Mouse (Mus musculus) forebrain, postnatal 0 days (tissue): ENCODE measurements around the gene Txnip. TPM values are rescaled to one million over a fixed set of nuclear protein-coding genes. Genes with fewer than 3 reads are reported as not detected.
A peak's percentile ranks its signal among the peaks of the same experiment; 100 is the strongest.

Source experiments
- ATAC-seq: fragments of 200-750 bp; cut with Nextera tagmentation; 2 replicates; pipeline ENCODE4 v1.8.0; 2017; ENCODE audit warnings: mild to moderate bottlenecking, moderate library complexity
- DNase-seq: peaks from one replicate; pipeline ENCODE4 v3.0.0-alpha.2; 2015
- H3K27ac ChIP-seq: fragments of 300-500 bp; sonication (generic); 2 replicates; pipeline ENCODE4 v1.5.1; 2014; ENCODE audit warnings: low read depth, mild to moderate bottlenecking, antibody characterized with exemption, low read length, moderate library complexity, mixed read lengths
- H3K27me3 ChIP-seq: fragments of 300-500 bp; sonication (generic); 2 replicates; pipeline ENCODE4 v1.6.1; 2014; ENCODE audit warnings: mild to moderate bottlenecking, low read length, mixed read lengths; ENCODE audit not compliant: insufficient read depth
- H3K36me3 ChIP-seq: fragments of 300-500 bp; sonication (generic); 2 replicates; pipeline ENCODE4 v1.6.1; 2014; ENCODE audit warnings: mild to moderate bottlenecking, moderate library complexity; ENCODE audit not compliant: insufficient read depth
- H3K4me1 ChIP-seq: fragments of 300-500 bp; sonication (generic); 2 replicates; pipeline ENCODE4 v1.6.1; 2014; ENCODE audit warnings: antibody characterized with exemption; ENCODE audit not compliant: insufficient read depth
- H3K4me2 ChIP-seq: fragments of 300-500 bp; sonication (generic); 2 replicates; pipeline ENCODE4 v1.6.1; 2014; ENCODE audit warnings: low read depth, mild to moderate bottlenecking, moderate library complexity
- H3K4me3 ChIP-seq: fragments of 300-500 bp; sonication (generic); 2 replicates; pipeline ENCODE4 v1.5.1; 2014; ENCODE audit warnings: low read depth, low read length, mixed read lengths
- H3K9ac ChIP-seq: fragments of 300-500 bp; sonication (generic); 2 replicates; pipeline ENCODE4 v1.6.1; 2014; ENCODE audit warnings: mild to moderate bottlenecking
- H3K9me3 ChIP-seq: fragments of 300-500 bp; sonication (generic); 2 replicates; pipeline ENCODE4 v1.6.1; 2016; ENCODE audit warnings: low read length
- CTCF ChIP-seq: sonication (generic); IDR thresholded peaks from 2 replicates; pipeline ENCODE4 v1.5.1; 2016; ENCODE audit warnings: antibody characterized with exemption, control low read depth, low read depth
- WGBS: fragments of 180-500 bp; shearing (Covaris S2); extraction: QIAGEN DNeasy Blood & Tissue Kit; methylation state at CpG from one replicate; pipeline ENCODE4 v1.1.7; 2014; 5-methylcytosine and 5-hydroxymethylcytosine counted together
- polyA plus RNA-seq: library from polyadenylated mRNA; unstranded; fragments of >200 nt; fragmentation: Nextera tagmentation; extraction: Ambion mirVana; gene quantifications from 2 replicates; pipeline ENCODE4 v1.2.1, GENCODE M21; 2015
- total RNA-seq: library from RNA; depleted of rRNA; stranded (reverse); fragments of >200 nt; gene quantifications from 2 replicates; pipeline ENCODE4 v1.2.3, GENCODE M21; 2014

Gene Txnip
- total and polyA plus RNA-seq, 2 experiments from 2014 or later, result 116 to 176 TPM

DNA sequence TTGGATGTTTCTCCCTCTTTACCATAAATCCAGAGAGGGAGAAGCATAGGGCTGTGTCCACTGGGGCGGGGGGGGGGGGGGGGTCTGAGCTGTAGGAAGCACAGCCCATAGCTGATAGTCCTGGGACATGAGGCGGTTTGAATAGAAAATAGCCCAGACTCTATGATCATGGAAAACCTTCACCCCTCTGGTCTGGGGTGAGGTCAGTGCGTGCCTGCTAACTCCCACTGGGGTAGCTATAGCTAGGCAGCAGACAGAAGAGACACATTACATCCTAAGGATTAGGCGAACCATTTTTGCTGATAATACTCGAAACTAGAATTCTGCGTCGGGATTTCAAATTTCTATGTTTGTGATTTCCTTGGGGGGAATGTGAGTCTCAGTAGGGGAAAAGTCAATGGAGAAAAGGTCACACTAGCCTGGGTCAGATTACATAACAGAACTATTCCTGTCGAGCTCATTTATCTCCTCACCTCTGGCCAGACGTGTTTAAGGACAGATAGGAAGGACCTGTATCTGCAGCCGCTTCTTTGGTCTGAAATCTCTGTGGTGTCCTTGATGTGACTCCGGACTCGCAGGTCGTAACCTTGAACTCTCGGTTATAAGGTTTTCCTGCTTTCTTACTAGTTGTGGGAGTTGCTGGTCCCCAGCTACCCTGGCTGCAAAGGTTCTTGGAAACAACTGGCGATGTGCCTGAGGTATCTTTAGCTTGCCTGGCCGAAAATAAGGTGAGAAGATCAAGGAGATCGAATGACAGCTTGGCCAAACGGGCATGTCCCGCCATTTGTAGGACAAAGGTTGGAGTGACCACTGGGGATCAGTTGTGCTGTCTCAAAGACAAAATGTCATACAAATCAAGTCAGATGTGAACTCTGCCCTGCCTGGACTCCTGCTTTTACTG is 16.1 kb downstream of the Txnip start:
- DNase-seq (no peak), ATAC-seq (no peak)
- no peak overlapping the region for H3K4me2 ChIP-seq
- 0 out of 2 replicates have a peak, but pooled peaks cover 7% of the 10 kb centered on the region for H3K4me1 ChIP-seq
- H3K9ac ChIP-seq, result no peak overlapping the region
- H3K27ac ChIP-seq, result no peak overlapping the region
- 90% methylated on average over 19 of the region's 19 CpGs for WGBS
- no peaks in the 10 kb centered on the region for H3K9me3 ChIP-seq
- no peak for TF ChIP-seq CTCF
- no peaks in the 10 kb centered on the region for H3K27me3 ChIP-seq
- no peak overlapping the region for H3K4me3 ChIP-seq
- H3K36me3 ChIP-seq, result no peaks in the 10 kb centered on the region

DNA sequence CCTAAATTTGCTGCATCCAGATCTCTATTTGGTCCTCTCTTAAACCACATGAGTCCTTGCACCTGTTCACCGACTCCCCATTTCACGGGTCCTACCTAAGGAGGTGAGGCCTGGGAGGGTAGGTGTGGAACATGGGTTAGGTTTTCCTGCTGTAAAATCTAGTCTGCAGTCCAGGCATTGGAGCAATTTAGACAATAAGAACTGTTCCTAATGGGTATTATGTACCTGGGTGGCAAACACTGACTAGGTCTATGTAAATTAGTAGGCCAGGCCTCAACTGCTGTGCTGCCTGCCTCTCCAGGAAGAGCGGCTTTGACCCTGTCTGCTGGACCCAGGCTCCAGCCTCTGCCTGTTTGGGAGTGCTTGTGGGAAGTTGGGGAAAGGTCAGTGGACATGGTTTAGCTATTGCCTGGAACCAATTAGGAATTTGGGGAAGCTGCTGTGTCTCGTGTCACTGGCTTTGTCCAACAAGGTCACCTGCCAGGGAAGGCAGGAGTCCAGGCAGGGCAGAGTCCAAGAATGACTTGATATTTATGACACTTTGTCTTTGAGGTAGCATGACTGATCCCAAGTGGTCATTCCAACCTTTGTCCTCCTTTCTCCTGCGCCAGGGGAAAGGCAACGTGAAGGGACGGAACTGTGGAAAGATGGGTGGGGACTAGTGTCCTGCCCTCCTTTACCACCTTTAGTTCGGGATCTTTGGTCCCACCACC is 17.7 kb downstream of the Txnip start:
- 0 out of 2 replicates have a peak, but pooled peaks cover 7% of the 10 kb centered on the region for H3K4me1 ChIP-seq
- H3K9ac ChIP-seq, result no peak overlapping the region
- TF ChIP-seq CTCF, result no peak
- WGBS, result 96% methylated on average over 8 of the region's 8 CpGs
- no peak for DNase-seq
- no peaks in the 10 kb centered on the region for H3K27me3 ChIP-seq
- H3K9me3 ChIP-seq, result no peaks in the 10 kb centered on the region
- H3K36me3 ChIP-seq, result no peaks in the 10 kb centered on the region
- no peak overlapping the region for H3K4me3 ChIP-seq
- no peak overlapping the region for H3K27ac ChIP-seq
- H3K4me2 ChIP-seq, result no peak overlapping the region
- ATAC-seq, result no peak

DNA sequence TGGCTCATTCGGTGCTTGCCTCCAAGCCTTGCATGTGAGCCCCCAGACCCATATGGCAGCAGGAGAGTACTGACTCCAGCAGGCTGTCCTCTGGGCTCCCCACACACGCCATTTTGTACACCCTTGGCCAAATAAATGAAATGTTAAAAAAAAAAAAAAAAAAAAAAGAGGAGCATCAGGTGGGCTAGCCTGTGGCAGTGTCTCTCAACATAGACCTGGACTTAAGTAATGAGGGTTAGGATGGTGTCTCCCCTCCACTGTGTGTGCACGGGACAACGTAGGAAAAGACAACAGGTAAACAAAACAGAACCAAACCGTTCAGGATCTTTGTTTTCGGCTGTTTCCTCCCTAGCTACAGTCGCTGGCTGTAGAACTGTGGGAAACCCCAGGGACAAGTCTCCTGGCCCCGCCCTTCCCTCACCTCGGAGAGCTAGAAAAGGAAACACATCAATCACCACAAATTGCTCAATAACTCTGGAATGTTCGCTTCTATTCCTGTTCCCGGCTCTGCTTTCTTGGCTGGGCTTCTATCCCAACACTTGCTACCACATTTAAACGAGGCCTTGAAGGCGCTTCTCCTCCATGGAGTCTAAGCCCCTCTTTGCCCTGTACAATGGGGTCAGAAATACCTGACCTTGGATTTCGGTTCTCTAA is 18.4 kb downstream of the Txnip start:
- no peak for DNase-seq
- Histone ChIP-seq H3K4me2 (peak overlapping the region; percentile 26; the same call in 1 of the 2 replicates), H3K4me1 (0 out of 2 replicates have a peak, but pooled peaks cover 7% of the 10 kb centered on the region), H3K27me3 (no peaks in the 10 kb centered on the region), H3K9ac (no peak overlapping the region), H3K4me3 (no peak overlapping the region; the same call in 1 of the 2 replicates), H3K9me3 (no peaks in the 10 kb centered on the region), H3K27ac (peak overlapping the region; percentile 62), H3K36me3 (no peaks in the 10 kb centered on the region)
- WGBS, result 57% methylated on average over 14 of the region's 14 CpGs
- no peak for TF ChIP-seq CTCF
- no peak for ATAC-seq

DNA sequence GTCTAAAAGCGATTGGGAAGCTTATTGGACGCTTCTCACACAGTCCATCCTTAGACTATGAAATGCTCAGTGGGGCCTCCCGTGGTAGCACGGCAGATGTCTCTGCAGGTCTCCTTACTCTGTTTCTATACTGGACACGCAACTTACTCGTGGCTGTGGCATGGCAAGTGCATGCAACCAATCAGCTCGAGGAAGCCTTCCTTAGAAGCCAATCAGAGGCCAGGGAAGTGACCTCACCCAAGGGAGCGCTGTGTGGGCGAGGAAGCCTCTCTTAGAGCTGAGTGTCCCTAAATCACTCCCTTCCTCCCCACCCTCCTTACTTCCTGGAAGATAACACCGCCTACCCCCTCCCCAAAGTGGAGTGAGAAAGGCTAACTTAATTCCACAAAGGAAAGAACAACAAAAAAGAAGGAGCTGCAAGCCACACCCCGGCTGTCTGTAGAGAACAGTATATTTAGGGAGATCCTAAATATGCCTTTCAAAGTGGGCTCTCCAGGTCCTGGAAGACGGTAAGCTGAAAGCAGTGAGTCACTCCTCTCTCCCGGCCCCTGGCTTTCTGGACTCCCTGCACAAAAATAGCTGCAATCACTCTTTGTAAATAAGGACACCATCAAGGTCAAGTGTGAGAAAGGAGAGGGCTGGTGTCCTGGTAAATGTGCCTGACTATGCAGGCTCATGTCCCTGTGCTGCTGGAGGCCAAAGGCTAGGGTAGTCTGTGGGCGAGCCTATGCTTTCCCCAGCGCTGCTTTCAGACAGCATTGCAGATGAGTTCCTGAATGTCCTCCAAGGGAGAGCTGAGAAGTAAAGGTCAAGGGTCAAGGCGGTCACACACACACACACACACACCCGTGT is 19.2 kb downstream of the Txnip start, which contains the start of gene Gm16253:
Gene Gm16253 (plus strand): TSS at position 295 of the 852 bp plus-strand sequence.
- H3K4me3 ChIP-seq, result no peak within 1 kb of the TSS; the same call in 1 of the 2 replicates
- WGBS, result 33% methylated on average over 17 of the region's 17 CpGs
- no peak within 1 kb of the TSS for H3K9ac ChIP-seq
- 0 out of 2 replicates have a peak, but pooled peaks have one; percentile 9 for TF ChIP-seq CTCF
- no peaks in the 10 kb centered on the region for H3K36me3 ChIP-seq
- H3K4me2 ChIP-seq, result peak within 1 kb of the TSS; percentile 26; the same call in 1 of the 2 replicates
- H3K9me3 ChIP-seq, result no peaks in the 10 kb centered on the region
- 0 out of 2 replicates have a peak, but pooled peaks cover 7% of the 10 kb centered on the region for H3K4me1 ChIP-seq
- no peaks in the 10 kb centered on the region for H3K27me3 ChIP-seq
- peak within 1 kb of the TSS; percentile 62 for H3K27ac ChIP-seq
- DNase-seq (peak; percentile 82), ATAC-seq (peak; percentile 87)

DNA sequence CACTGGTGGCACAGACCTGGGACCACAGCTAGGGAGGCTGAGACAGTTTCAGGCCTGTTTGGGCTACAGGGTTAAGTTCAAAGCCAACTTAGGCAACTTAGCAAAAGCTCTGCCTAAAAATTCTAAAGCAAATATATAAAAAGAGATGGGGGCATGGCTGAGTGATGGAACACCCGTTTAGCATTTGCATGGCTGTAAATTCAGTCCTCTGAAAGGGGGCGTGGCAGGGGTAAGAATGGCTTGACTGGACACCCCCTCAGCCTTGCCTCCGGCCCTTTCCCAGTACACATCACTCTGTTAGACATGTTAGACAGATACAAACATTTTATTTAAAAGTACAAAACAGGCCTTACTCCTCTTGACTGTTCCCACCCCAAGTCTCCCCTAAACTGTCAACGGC is 19.8 kb downstream of the Txnip start:
- no peak for TF ChIP-seq CTCF
- no peak for DNase-seq
- Histone ChIP-seq H3K9me3 (no peaks in the 10 kb centered on the region), H3K4me2 (no peak overlapping the region), H3K27me3 (no peaks in the 10 kb centered on the region), H3K4me1 (0 out of 2 replicates have a peak, but pooled peaks cover 7% of the 10 kb centered on the region), H3K4me3 (no peak overlapping the region), H3K27ac (peak overlapping the region; percentile 62), H3K36me3 (no peaks in the 10 kb centered on the region), H3K9ac (no peak overlapping the region)
- ATAC-seq, result no peak
- WGBS, result 83% methylated on average over 4 of the region's 4 CpGs
